19 mouse cellular contexts compared by ENCODE assay signal in genomic region chr5:44707946-44708345, GRCm38 (mm10).
DNase-seq lines count a peak whose midpoint lies in the region; ATAC-seq lines count a peak whose summit lies in the region.
"Had no signal": no experiment of that assay in that cellular context is flagged by ENCODE, and none has a peak within 500 bp of the region (broad histone marks: within the 10 kb centered on the region; RNA-seq: fewer than 3 reads in every experiment).

No protein-coding gene starts in this region.

- H3K27ac ChIP-seq in hindbrain, embryonic 10.5 days: peak overlapping the region; percentile 75; the same call in 1 of the 2 replicates
- H3K27ac ChIP-seq in hindbrain, embryonic 11.5 days (ENCODE audit: low read depth, low read length): no peak overlapping the region
- H3K27ac ChIP-seq in lung, embryonic 15.5 days: peak overlapping the region; percentile 52
- H3K27ac ChIP-seq in intestine, embryonic 15.5 days: peak overlapping the region; percentile 29; the same call in 1 of the 2 replicates
- H3K27ac ChIP-seq: embryonic facial prominence, embryonic 15.5 days; hindbrain, embryonic 12.5 days had no signal

- no peaks in the 10 kb centered on the region for H3K36me3 ChIP-seq in hindbrain, embryonic 10.5 days
- no peaks in the 10 kb centered on the region for H3K36me3 ChIP-seq in hindbrain, embryonic 11.5 days (ENCODE audit: control insufficient read depth, insufficient read depth, low read length)
- no peaks in the 10 kb centered on the region for H3K36me3 ChIP-seq in lung, embryonic 15.5 days
- no peaks in the 10 kb centered on the region for H3K36me3 ChIP-seq in intestine, embryonic 15.5 days
- H3K36me3 ChIP-seq: embryonic facial prominence, embryonic 15.5 days; hindbrain, embryonic 12.5 days had no signal

- WGBS in hindbrain, embryonic 10.5 days: 87% methylated on average over 3 of the region's 3 CpGs
- WGBS in hindbrain, embryonic 11.5 days: 87% methylated on average over 3 of the region's 3 CpGs
- 80% methylated on average over 3 of the region's 3 CpGs for WGBS in lung, embryonic 15.5 days
- WGBS in intestine, embryonic 15.5 days: 74% methylated on average over 3 of the region's 3 CpGs

- no peak for ATAC-seq in hindbrain, embryonic 11.5 days (ENCODE audit: low FRiP score)
- ATAC-seq in lung, embryonic 15.5 days (ENCODE audit: borderline replicate concordance, extremely low read depth, low FRiP score, low TSS enrichment): no peak
- ATAC-seq in intestine, embryonic 15.5 days: no peak
- ATAC-seq: inflammation-experienced regulatory T-cells, adult 6 months had no signal

- no peaks in the 10 kb centered on the region for H3K9me3 ChIP-seq in hindbrain, embryonic 10.5 days
- no peaks in the 10 kb centered on the region for H3K9me3 ChIP-seq in hindbrain, embryonic 11.5 days (ENCODE audit: control insufficient read depth, low read length)
- H3K9me3 ChIP-seq in lung, embryonic 15.5 days: no peaks in the 10 kb centered on the region
- no peaks in the 10 kb centered on the region for H3K9me3 ChIP-seq in intestine, embryonic 15.5 days
- H3K9me3 ChIP-seq: embryonic facial prominence, embryonic 15.5 days; hindbrain, embryonic 12.5 days had no signal

- peaks cover 22% of the 10 kb centered on the region for H3K4me1 ChIP-seq in hindbrain, embryonic 10.5 days (replicated peaks)
- H3K4me1 ChIP-seq in hindbrain, embryonic 11.5 days (replicated peaks; ENCODE audit: control insufficient read depth, insufficient read depth, low read length): no peaks in the 10 kb centered on the region
- peaks cover 22% of the 10 kb centered on the region for H3K4me1 ChIP-seq in lung, embryonic 15.5 days
- peaks cover 15% of the 10 kb centered on the region; the same call in 1 of the 2 replicates for H3K4me1 ChIP-seq in intestine, embryonic 15.5 days (replicated peaks)

- H3K9ac ChIP-seq in hindbrain, embryonic 11.5 days (ENCODE audit: low read depth, low read length): no peak overlapping the region
- no peak overlapping the region for H3K9ac ChIP-seq in lung, embryonic 15.5 days
- H3K9ac ChIP-seq in intestine, embryonic 15.5 days: no peak overlapping the region
- H3K9ac ChIP-seq: embryonic facial prominence, embryonic 15.5 days; hindbrain, embryonic 12.5 days had no signal

- H3K4me3 ChIP-seq in hindbrain, embryonic 10.5 days: no peak overlapping the region
- H3K4me3 ChIP-seq in hindbrain, embryonic 11.5 days (ENCODE audit: low read depth, low read length): no peak overlapping the region
- H3K4me3 ChIP-seq in lung, embryonic 15.5 days: no peak overlapping the region
- no peak overlapping the region for H3K4me3 ChIP-seq in intestine, embryonic 15.5 days (replicated peaks)
- H3K4me3 ChIP-seq: embryonic facial prominence, embryonic 15.5 days; hindbrain, embryonic 12.5 days had no signal

- no peaks in the 10 kb centered on the region for H3K27me3 ChIP-seq in hindbrain, embryonic 10.5 days (ENCODE audit: insufficient read depth, poor library complexity, severe bottlenecking)
- no peaks in the 10 kb centered on the region for H3K27me3 ChIP-seq in hindbrain, embryonic 11.5 days (ENCODE audit: control insufficient read depth, insufficient read depth, low read length)
- H3K27me3 ChIP-seq in lung, embryonic 15.5 days: no peaks in the 10 kb centered on the region
- no peaks in the 10 kb centered on the region for H3K27me3 ChIP-seq in intestine, embryonic 15.5 days (replicated peaks)
- H3K27me3 ChIP-seq: CH12.LX; embryonic facial prominence, embryonic 15.5 days; hindbrain, embryonic 12.5 days had no signal

- DNase-seq in heart, adult 11 months: peak; percentile 60
- DNase-seq in heart, adult 8-10 months (ENCODE audit: low spot score): no peak
- no peak for DNase-seq in hindbrain, embryonic 10.5 days (ENCODE audit: low spot score)
- DNase-seq in hindbrain, embryonic 11.5 days (ENCODE audit: low spot score): no peak
- DNase-seq in lung, postnatal 4 days: no peak
- no peak for DNase-seq in right cerebral cortex, postnatal 36 days (ENCODE audit: low spot score in 2 of 2)
- DNase-seq: cerebellum, adult 11 months; cerebellum, postnatal 14 days; embryo, embryonic 11 days; gastrocnemius, postnatal 25 days; liver; lung, adult 2 months; thymus, adult 2 months had no signal

- no peak overlapping the region for H3K4me2 ChIP-seq in hindbrain, embryonic 11.5 days (replicated peaks; ENCODE audit: low read depth, low read length)
- H3K4me2 ChIP-seq in lung, embryonic 15.5 days: no peak overlapping the region
- H3K4me2 ChIP-seq in intestine, embryonic 15.5 days (replicated peaks): no peak overlapping the region
- H3K4me2 ChIP-seq: embryonic facial prominence, embryonic 15.5 days; hindbrain, embryonic 12.5 days had no signal
